Mouse (Mus musculus) adrenal gland, postnatal 10 days (tissue): ENCODE results near the gene Lcor. TPM values are rescaled to one million over a fixed set of nuclear protein-coding genes. Genes with fewer than 3 reads are reported as not detected.

Experiments
- DNase-seq: peaks from one replicate; pipeline ENCODE4 v3.0.0; 2021; ENCODE audit warnings: mixed read lengths
- total RNA-seq, 2 experiments: library from RNA; stranded (reverse); gene quantifications; 2 replicates each; pipeline ENCODE4 v1.2.3; 2021

Gene Lcor
- total RNA-seq, 2 experiments from 2014 or later = 13.9 to 17.7 TPM

DNA sequence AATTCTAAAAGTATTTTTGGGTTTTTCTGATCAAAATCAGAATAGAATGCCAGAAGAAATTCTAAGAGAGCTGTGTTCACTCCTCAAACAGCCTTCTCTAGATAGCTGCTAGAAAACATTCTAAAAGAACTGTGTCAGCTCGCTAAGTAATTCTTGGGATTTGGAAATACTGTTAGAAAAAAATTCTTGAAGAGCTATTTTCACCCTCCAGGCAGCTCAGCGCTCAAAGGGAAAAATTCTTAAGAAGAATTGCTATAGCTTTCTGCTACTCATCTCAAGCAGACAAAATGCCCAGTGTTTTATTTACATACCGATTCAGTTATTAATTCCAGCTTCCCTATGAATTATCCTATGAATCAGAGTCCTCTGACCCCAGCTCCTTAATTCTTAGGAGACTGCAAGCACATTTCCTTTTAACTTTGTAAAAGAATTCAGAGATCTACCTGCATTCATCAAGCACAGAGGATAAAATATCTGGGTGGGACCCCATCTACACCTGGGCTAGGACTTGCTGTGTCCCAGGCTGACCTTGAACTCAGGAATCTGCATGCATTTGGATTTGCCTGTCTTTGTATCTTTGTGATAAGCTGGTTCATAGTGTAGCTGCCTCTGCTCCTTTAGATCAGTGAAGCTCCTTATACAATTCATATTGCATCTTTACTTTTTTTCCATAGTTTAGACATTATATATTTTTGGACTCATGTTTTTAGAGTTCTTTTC is 5.7 kb upstream of the Lcor start:
- no peak for DNase-seq

DNA sequence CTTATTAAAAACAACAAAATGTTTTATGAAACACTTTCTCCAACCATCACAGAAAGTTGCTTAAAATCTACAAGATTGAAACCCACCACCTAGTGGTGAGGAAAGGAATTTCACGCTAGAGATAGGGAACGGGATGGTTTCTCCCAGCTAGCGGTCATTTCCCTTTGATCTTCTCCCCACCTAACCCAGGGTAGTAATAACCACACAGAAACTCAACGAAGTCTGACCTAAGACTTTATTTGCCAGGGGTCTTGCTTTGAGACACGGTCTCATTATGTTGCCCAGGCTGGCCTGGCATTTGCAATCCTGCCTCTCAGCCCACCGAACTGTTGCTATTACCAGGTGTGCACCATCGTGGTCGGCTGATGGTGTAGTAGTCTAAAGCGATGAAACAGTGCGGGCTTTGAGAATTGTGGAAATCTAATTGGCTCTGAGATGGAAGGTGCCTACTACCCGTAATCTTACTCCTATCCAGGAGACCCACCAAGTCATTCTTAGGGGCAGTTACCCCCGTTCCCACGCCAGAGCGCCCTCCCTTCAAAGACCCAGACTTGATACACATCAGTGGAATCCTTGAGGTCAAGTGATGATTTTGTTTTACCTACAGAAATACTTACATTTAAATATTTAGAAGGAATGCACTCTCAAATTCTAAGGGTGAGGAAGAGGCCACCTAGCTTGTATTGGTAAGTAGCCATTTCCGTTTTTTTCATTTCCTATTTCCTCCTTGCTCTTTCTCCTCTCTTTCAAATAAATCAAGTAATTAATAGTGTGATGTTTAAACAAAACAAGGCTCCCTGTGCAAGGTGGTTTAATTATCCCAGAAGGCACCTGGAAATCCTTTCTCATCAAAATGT is 1.2 kb upstream of the Lcor start:
- peak; percentile 37 for DNase-seq

GRCm38 (mm10) chr19:41481887-41482189 is 599 bp upstream of the Lcor start:
- DNase-seq = no peak

DNA sequence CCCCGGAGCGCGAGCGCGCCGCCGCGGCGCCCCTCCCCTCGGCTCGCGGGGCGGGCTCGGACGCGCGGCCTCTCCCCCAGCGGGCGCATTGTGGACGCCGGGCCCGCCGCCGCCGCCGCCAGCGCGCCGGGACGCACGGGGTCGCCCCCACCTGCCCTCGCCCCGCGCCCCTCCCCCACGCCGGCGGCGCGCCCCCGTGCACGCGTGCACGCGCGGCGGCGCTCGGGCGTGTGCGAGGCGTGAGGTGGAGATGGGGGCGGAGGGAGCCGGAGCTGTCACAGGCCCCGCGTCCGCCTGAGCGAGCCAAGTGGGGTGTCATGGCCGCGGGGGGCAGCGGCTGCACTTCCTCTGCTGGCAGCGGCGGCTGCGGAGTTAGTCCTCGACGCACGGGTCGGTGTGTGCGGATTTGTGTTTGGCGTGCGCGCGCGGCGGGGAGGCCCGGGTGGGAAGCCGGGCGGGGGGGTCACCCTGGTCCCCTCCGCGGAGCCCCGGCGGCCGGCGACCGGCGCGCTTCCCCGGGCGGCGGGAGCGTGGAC is 540 bp downstream of the Lcor start:
- DNase-seq = peak; percentile 80

GRCm38 (mm10) chr19:41483445-41484040 is 1.1 kb downstream of the Lcor start:
- no peak for DNase-seq

- DNase-seq = no peak
Measured at GRCm38 (mm10) chr19:41484361-41484760, 1.9 kb downstream of the Lcor start.

GRCm38 (mm10) chr19:41495382-41496032 is 13.1 kb downstream of the Lcor start:
- DNase-seq = no peak

DNA sequence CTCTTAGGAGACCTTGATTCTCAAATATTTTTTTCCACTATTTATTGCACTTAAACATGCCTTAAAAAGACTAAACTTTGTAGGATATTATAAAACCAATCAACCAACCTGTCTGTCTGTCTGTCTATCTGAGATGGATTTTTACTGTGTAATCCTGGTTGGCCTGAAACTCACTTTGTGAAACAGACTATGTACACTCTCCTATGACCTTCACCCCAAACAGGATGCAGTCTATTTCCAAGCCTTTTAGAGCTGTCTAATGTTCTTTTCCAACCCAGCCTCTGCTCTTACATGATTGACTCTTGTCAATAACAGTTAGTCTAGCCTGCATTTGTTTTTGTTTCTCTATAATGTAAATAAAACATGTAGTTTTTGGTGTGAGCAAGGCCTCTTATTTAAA is 13.6 kb downstream of the Lcor start:
- DNase-seq = no peak

- DNase-seq = no peak
Measured at GRCm38 (mm10) chr19:41507872-41508271, 25.4 kb downstream of the Lcor start.

DNA sequence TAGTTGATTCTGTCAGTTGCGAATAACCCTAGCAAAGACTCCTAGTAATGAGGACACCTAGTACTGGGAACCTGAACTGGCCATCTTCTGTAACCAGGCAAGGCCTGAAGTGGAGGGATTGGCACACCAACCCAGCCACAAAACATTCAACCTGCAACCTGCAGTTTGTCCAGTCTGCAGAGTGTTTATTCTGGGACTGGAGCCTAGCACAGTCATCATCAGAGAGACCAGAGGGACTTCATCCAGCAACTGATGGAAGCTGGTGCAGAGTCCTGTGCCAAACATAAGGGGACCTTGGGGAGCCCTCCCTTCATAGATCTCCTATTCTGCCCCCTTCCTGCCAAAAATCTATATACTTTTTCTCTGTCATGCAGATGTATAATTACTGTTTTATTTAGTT is 32.4 kb downstream of the Lcor start:
- DNase-seq = no peak

GRCm38 (mm10) chr19:41515549-41515948 is 33.1 kb downstream of the Lcor start:
- DNase-seq = no peak

DNA sequence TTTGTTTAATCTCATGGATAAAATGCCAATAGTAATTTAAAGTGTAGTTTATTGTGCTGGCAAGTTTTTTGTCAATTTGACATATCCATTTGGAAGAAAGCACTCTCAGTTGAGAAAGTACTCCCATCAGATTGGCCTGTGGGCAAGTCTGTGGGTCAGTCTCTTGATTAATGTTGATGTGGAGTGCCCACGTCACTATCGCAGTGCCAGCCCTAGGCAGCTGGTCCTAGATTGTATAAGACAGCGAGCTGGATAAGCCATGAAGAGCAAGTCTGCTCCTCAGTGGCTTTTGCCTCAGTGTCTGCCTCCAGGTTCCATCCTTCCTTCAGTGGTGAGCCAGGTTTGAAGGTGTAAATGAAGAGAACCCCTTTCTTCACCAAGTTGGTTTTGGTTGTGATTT is 34.6 kb downstream of the Lcor start:
- DNase-seq = no peak

GRCm38 (mm10) chr19:41519121-41519520 is 36.7 kb downstream of the Lcor start:
- no peak for DNase-seq

GRCm38 (mm10) chr19:41522246-41522645 is 39.8 kb downstream of the Lcor start:
- DNase-seq = no peak

- DNase-seq = no peak
Measured at GRCm38 (mm10) chr19:41523798-41524563, 41.5 kb downstream of the Lcor start.

DNA sequence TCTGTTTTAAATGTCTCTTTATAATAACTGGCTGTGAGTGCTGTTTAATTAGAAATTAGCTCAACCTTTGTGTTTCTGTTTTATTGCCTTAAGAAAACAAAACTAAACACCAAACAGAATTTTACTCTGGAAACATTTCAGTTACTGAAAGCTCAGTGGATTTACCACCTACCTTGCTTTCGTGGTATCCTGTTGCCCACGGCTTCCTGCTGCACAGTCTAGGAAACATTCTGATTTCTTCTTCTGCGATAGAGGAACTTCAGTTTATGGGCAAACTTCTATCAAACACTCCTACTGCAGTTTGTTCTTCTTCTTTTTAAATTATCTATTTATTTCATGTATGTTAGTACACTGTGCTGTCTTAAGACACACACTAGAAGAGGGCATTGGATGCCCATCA is 46.7 kb downstream of the Lcor start:
- no peak for DNase-seq

- no peak for DNase-seq
Measured at GRCm38 (mm10) chr19:41534021-41534420, 51.6 kb downstream of the Lcor start.

DNA sequence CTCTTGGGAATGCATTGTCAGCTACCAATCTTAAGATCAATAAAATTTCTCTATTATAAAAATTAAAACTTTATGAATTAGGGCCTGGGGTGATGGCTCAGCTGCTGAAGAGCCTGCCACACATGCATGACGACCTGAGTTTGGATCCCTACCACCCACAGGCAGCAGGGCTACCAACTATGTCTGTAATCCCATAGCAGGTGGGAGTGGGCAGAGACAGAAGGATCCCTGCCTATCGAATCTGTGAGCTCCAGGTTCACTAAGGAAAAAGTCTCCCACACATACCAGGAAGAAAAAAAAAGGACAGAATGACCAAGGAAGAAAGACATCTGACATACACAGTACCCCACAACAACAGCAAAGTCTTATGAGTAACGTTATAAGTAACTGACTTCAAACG is 74.5 kb downstream of the Lcor start:
- no peak for DNase-seq

GRCm38 (mm10) chr19:41557491-41557890 is 75.1 kb downstream of the Lcor start:
- no peak for DNase-seq

- no peak for DNase-seq
Measured at GRCm38 (mm10) chr19:41558891-41559486, 76.6 kb downstream of the Lcor start.

DNA sequence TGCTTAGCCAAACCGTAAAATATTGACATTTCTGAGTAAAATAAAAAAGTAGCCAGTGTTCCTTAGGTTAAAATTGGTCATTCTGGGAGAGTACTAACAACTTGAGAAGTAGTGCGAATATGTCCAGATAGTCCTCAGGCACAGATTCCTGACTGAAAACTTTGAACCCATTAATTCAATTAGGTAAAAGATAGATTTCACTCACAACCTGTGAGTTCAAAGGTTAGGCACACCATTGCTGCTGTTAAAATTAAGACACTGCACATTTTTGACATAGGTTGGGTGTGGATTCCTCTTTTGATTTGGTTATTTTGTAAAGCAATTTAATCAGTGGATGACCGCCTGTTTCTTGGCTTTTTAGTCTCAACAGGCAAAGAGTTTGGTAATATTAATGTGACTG is 78.4 kb downstream of the Lcor start:
- no peak for DNase-seq
